Comparison of ENCODE assay signal across 17 mouse cellular contexts in genomic region chr2:103615028-103615427, GRCm38 (mm10).
"Had no signal": no experiment of that assay in that cellular context is flagged by ENCODE, and none has a peak within 500 bp of the region (broad histone marks: within the 10 kb centered on the region; RNA-seq: fewer than 3 reads in every experiment).

No protein-coding gene starts in this region.

- H3K27ac ChIP-seq: layer of hippocampus, adult 2 months; limb, embryonic 15.5 days; liver, embryonic 13.5 days; lung, embryonic 15.5 days; macrophage; midbrain, embryonic 13.5 days; neural tube, embryonic 15.5 days; stomach, embryonic 15.5 days had no signal

- DNase-seq: kidney, adult 11 months; kidney, postnatal 10 days; kidney, postnatal 4 days; liver, embryonic 13.5 days; liver, postnatal 0 days; lung, postnatal 14 days; right cerebral cortex, postnatal 4 days; spleen, adult 18-20 months; thymus, postnatal 14 days had no signal

- H3K4me1 ChIP-seq: liver, embryonic 13.5 days; lung, embryonic 15.5 days; stomach, embryonic 15.5 days had no signal

- ATAC-seq: liver, postnatal 0 days; midbrain, embryonic 13.5 days had no signal

- H3K9me3 ChIP-seq: limb, embryonic 15.5 days; liver, embryonic 13.5 days; lung, embryonic 15.5 days; midbrain, embryonic 13.5 days; neural tube, embryonic 15.5 days; stomach, embryonic 15.5 days had no signal

- H3K9ac ChIP-seq: limb, embryonic 15.5 days; liver, embryonic 13.5 days; liver, postnatal 0 days; lung, embryonic 15.5 days; midbrain, embryonic 13.5 days; neural tube, embryonic 15.5 days; stomach, embryonic 15.5 days had no signal

- H3K4me2 ChIP-seq: limb, embryonic 15.5 days; liver, embryonic 13.5 days; lung, embryonic 15.5 days; midbrain, embryonic 13.5 days; neural tube, embryonic 15.5 days; stomach, embryonic 15.5 days had no signal

- H3K27me3 ChIP-seq: limb, embryonic 15.5 days; liver, embryonic 13.5 days; lung, embryonic 15.5 days; midbrain, embryonic 13.5 days; neural tube, embryonic 15.5 days; stomach, embryonic 15.5 days had no signal

- H3K36me3 ChIP-seq: limb, embryonic 15.5 days; liver, embryonic 13.5 days; lung, embryonic 15.5 days; midbrain, embryonic 13.5 days; neural tube, embryonic 15.5 days; stomach, embryonic 15.5 days had no signal

- H3K4me3 ChIP-seq: layer of hippocampus, adult 2 months; limb, embryonic 15.5 days; liver, embryonic 13.5 days; lung, embryonic 15.5 days; midbrain, embryonic 13.5 days; myocyte; neural tube, embryonic 15.5 days; stomach, embryonic 15.5 days had no signal
